In genomic region chr7:79391883-79392649, GRCm38 (mm10) we compare ENCODE assay signal across 8 mouse cellular contexts. TPM values are rescaled to one million over a fixed set of nuclear protein-coding genes. Genes with fewer than 3 reads are reported as not detected.
DNase-seq lines count a peak whose midpoint lies in the region; ATAC-seq and TF ChIP-seq lines count a peak whose summit lies in the region.

Gene Fanci, plus strand, starts transcription at chr7:79391929.

- peak within 1 kb of the TSS; percentile 98 for H3K27ac ChIP-seq in hindbrain, embryonic 10.5 days
- H3K27ac ChIP-seq in lung, postnatal 0 days (ENCODE audit: low read length): peak within 1 kb of the TSS; percentile 7; the same call in 1 of the 2 replicates

- H3K36me3 ChIP-seq in hindbrain, embryonic 10.5 days: peaks cover 6% of the 10 kb centered on the region; the same call in 1 of the 2 replicates
- H3K36me3 ChIP-seq in lung, postnatal 0 days (ENCODE audit: insufficient read depth, low read length): no peaks in the 10 kb centered on the region

- 0 out of 2 replicates have a peak, but pooled peaks have one; percentile 10 for TF ChIP-seq EP300 in lung, postnatal 0 days (IDR thresholded peaks at IDR 0.05)

- peak within 1 kb of the TSS; percentile 85 for H3K4me3 ChIP-seq in hindbrain, embryonic 10.5 days
- H3K4me3 ChIP-seq in lung, postnatal 0 days (ENCODE audit: low read depth, low read length): peak within 1 kb of the TSS; percentile 42

- no peaks in the 10 kb centered on the region for H3K27me3 ChIP-seq in hindbrain, embryonic 10.5 days (ENCODE audit: insufficient read depth, poor library complexity, severe bottlenecking)
- no peaks in the 10 kb centered on the region for H3K27me3 ChIP-seq in lung, postnatal 0 days (replicated peaks; ENCODE audit: insufficient read depth, low read length)

- peak; percentile 97 for DNase-seq in MN1 (ENCODE audit: low spot score)
- DNase-seq in cerebellum, adult 9-10 months: peak; percentile 93
- peak; percentile 95 for DNase-seq in hindbrain, embryonic 10.5 days (ENCODE audit: low spot score)
- peak; percentile 93 for DNase-seq in layer of hippocampus, adult 9-11 months
- peak; percentile 94 for DNase-seq in lung, postnatal 0 days (ENCODE audit: low spot score)
- peak; percentile 95 for DNase-seq in ovary, postnatal 14 days (ENCODE audit: low spot score)
- peak; percentile 95 for DNase-seq in thymus, postnatal 14 days

- H3K9ac ChIP-seq in lung, postnatal 0 days (replicated peaks; ENCODE audit: low read depth): peak within 1 kb of the TSS; percentile 48

- no peaks in the 10 kb centered on the region for H3K9me3 ChIP-seq in hindbrain, embryonic 10.5 days
- H3K9me3 ChIP-seq in lung, postnatal 0 days (ENCODE audit: low read length): no peaks in the 10 kb centered on the region

- whole genome bisulfite sequencing in hindbrain, embryonic 10.5 days: under 1% methylated on average over 44 of the region's 44 CpGs
- WGBS in lung, postnatal 0 days: under 1% methylated on average over 44 of the region's 44 CpGs

- peak; percentile 95 for ATAC-seq in frontal cortex, adult (ENCODE audit: low TSS enrichment)
- peak; percentile 96 for ATAC-seq in lung, postnatal 0 days

- peaks cover 36% of the 10 kb centered on the region for H3K4me1 ChIP-seq in hindbrain, embryonic 10.5 days (replicated peaks)
- H3K4me1 ChIP-seq in lung, postnatal 0 days (ENCODE audit: insufficient read depth, low read depth, low read length): 0 out of 2 replicates have a peak, but pooled peaks cover 6% of the 10 kb centered on the region

- H3K4me2 ChIP-seq in lung, postnatal 0 days (replicated peaks; ENCODE audit: low read depth, low read length): peak within 1 kb of the TSS; percentile 95

- peak; percentile 33; the same call in 1 of the 2 replicates for TF ChIP-seq CTCF in lung, postnatal 0 days (IDR thresholded peaks at IDR 0.05)

RNA-seq across cellular contexts. Expression of gene Fanci, which starts in this region (rescaled TPM):
- 16.1 and 19.5 TPM in 2 replicates for polyA plus RNA-seq in hindbrain, embryonic 10.5 days (2016; fragmentation: Nextera tagmentation; extraction: Ambion mirVana)
- 0.50 and 0.82 TPM in 2 replicates for polyA plus RNA-seq in lung, postnatal 0 days (2015; fragmentation: Nextera tagmentation; extraction: Ambion mirVana)

Comparison
In these comparisons a context has a peak if more than half of its experiments do, and no peak if none do; other contexts are left out.
1. Peak in every context shown above with its lines: DNase-seq, ATAC-seq, H3K4me3 ChIP-seq and H3K27ac ChIP-seq.
2. Peak in DNase-seq, ATAC-seq, H3K4me3 ChIP-seq, H3K27ac ChIP-seq, H3K9ac ChIP-seq and H3K4me2 ChIP-seq in lung, postnatal 0 days; RNA of the gene not detected or under 1 TPM.